Mouse (Mus musculus) thymus, postnatal 0 days (tissue): Measurements from ENCODE around the gene Insig1. TPM values are rescaled to one million over a fixed set of nuclear protein-coding genes. Genes with fewer than 3 reads are reported as not detected.

Source experiments
- DNase-seq: peaks from one replicate; pipeline ENCODE4 v3.0.0-alpha.2; 2015; ENCODE audit warnings: low spot score
- polyA plus RNA-seq: library from polyadenylated mRNA; unstranded; fragments of >200 nt; fragmentation: Nextera tagmentation; extraction: Ambion mirVana; gene quantifications from 2 replicates; pipeline ENCODE4 v1.2.1, GENCODE M21; 2015

The Insig1 gene
- polyA plus RNA-seq, 1 experiment from 2014 or later: 46.5 TPM

- peak; percentile 15 for DNase-seq
These were observed 7.1 kb upstream of the Insig1 start for GRCm38 (mm10) chr5:28063989-28064624.

GRCm38 (mm10) chr5:28065275-28065674 is 5.9 kb upstream of the Insig1 start:
- DNase-seq: peak; percentile 5

GRCm38 (mm10) chr5:28066311-28066710 is 4.9 kb upstream of the Insig1 start:
- no peak for DNase-seq

GRCm38 (mm10) chr5:28070149-28070827 is 875 bp upstream of the Insig1 start:
- peak; percentile 44 for DNase-seq

GRCm38 (mm10) chr5:28071456-28072223 is 477 bp downstream of the Insig1 start:
- peak; percentile 88 for DNase-seq

- DNase-seq: no peak
These were observed 8.3 kb downstream of the Insig1 start for GRCm38 (mm10) chr5:28079431-28079830.

- no peak for DNase-seq
These were observed 10.0 kb downstream of the Insig1 start for GRCm38 (mm10) chr5:28081127-28081526.

GRCm38 (mm10) chr5:28081822-28082221 is 10.7 kb downstream of the Insig1 start:
- DNase-seq: no peak

GRCm38 (mm10) chr5:28082312-28082711 is 11.1 kb downstream of the Insig1 start:
- DNase-seq: no peak

GRCm38 (mm10) chr5:28082796-28083195 is 11.6 kb downstream of the Insig1 start:
- no peak for DNase-seq

- DNase-seq: no peak
These were observed 13.6 kb downstream of the Insig1 start for GRCm38 (mm10) chr5:28084743-28085142.

- no peak for DNase-seq
These were observed 19.4 kb downstream of the Insig1 start for GRCm38 (mm10) chr5:28090547-28090946.

GRCm38 (mm10) chr5:28092327-28092726 is 21.2 kb downstream of the Insig1 start:
- DNase-seq: no peak

- DNase-seq: peak; percentile 70
These were observed 22.7 kb downstream of the Insig1 start for GRCm38 (mm10) chr5:28093874-28094273.

GRCm38 (mm10) chr5:28094393-28094792 is 23.2 kb downstream of the Insig1 start:
- DNase-seq: no peak

- no peak for DNase-seq
These were observed 23.7 kb downstream of the Insig1 start for GRCm38 (mm10) chr5:28094846-28095245.

GRCm38 (mm10) chr5:28095671-28096070 is 24.5 kb downstream of the Insig1 start:
- DNase-seq: no peak

GRCm38 (mm10) chr5:28106966-28107365 is 35.8 kb downstream of the Insig1 start:
- DNase-seq: no peak

GRCm38 (mm10) chr5:28107974-28108373 is 36.8 kb downstream of the Insig1 start:
- DNase-seq: no peak

- DNase-seq: no peak
These were observed 39.7 kb downstream of the Insig1 start for GRCm38 (mm10) chr5:28110881-28111280.

- no peak for DNase-seq
These were observed 46.2 kb downstream of the Insig1 start for GRCm38 (mm10) chr5:28117251-28117880.
